ENCODE assay signal across 28 mouse cellular contexts in genomic region chr9:77941058-77941457, GRCm38 (mm10). TPM values are rescaled to one million over a fixed set of nuclear protein-coding genes. Genes with fewer than 3 reads are reported as not detected.
DNase-seq lines count a peak whose midpoint lies in the region; ATAC-seq lines count a peak whose summit lies in the region.
"Had no signal": no experiment of that assay in that cellular context is flagged by ENCODE, and none has a peak within 500 bp of the region (broad histone marks: within the 10 kb centered on the region; RNA-seq: fewer than 3 reads in every experiment).

No protein-coding gene starts in this region.

- H3K9me3 ChIP-seq in embryonic facial prominence, embryonic 13.5 days = no peaks in the 10 kb centered on the region
- no peaks in the 10 kb centered on the region for H3K9me3 ChIP-seq in embryonic facial prominence, embryonic 10.5 days
- no peaks in the 10 kb centered on the region for H3K9me3 ChIP-seq in limb, embryonic 15.5 days
- no peaks in the 10 kb centered on the region for H3K9me3 ChIP-seq in limb, embryonic 10.5 days (replicated peaks)
- H3K9me3 ChIP-seq: heart, embryonic 13.5 days; hindbrain, embryonic 10.5 days; hindbrain, embryonic 15.5 days; lung, embryonic 15.5 days; megakaryocyte, embryonic 14.5 days; midbrain, embryonic 13.5 days; neural tube, embryonic 13.5 days had no signal

- no peak for DNase-seq in embryonic facial prominence, embryonic 10.5 days (ENCODE audit: low spot score)
- DNase-seq in limb, embryonic 10.5 days (ENCODE audit: low spot score) = no peak
- DNase-seq in Muller cell, postnatal 12 days (ENCODE audit: inconsistent ontology term) = no peak
- DNase-seq: adrenal gland, postnatal 25 days; cerebellum, adult 2 months; cerebellum, postnatal 14 days; gastrocnemius, adult 2 months; gastrocnemius, postnatal 36 days; heart, adult 2 months; heart, postnatal 10 days; kidney, adult 2 months; kidney, postnatal 4 days; left cerebral cortex, postnatal 4 days; liver; thymus, postnatal 25 days had no signal

- 38% methylated on average over 6 of the region's 6 CpGs for WGBS in embryonic facial prominence, embryonic 13.5 days
- 58% methylated on average over 6 of the region's 6 CpGs for WGBS in embryonic facial prominence, embryonic 10.5 days
- WGBS in limb, embryonic 15.5 days = 35% methylated on average over 6 of the region's 6 CpGs
- 59% methylated on average over 6 of the region's 6 CpGs for WGBS in limb, embryonic 10.5 days

- no peak overlapping the region for H3K4me2 ChIP-seq in embryonic facial prominence, embryonic 13.5 days
- H3K4me2 ChIP-seq in limb, embryonic 15.5 days = no peak overlapping the region
- H3K4me2 ChIP-seq: heart, embryonic 13.5 days; hindbrain, embryonic 15.5 days; lung, embryonic 15.5 days; midbrain, embryonic 13.5 days; neural tube, embryonic 13.5 days had no signal

- peak overlapping the region; percentile 17; the same call in 1 of the 2 replicates for H3K27ac ChIP-seq in embryonic facial prominence, embryonic 13.5 days
- H3K27ac ChIP-seq in embryonic facial prominence, embryonic 10.5 days (replicated peaks) = no peak overlapping the region
- H3K27ac ChIP-seq in limb, embryonic 15.5 days = 0 out of 2 replicates have a peak overlapping the region, but pooled peaks have one; percentile 17
- no peak overlapping the region for H3K27ac ChIP-seq in limb, embryonic 10.5 days
- H3K27ac ChIP-seq: gastrocnemius, adult 2 months; heart, adult 2 months; hindbrain, embryonic 15.5 days; liver, embryonic 14.5 days; midbrain, embryonic 13.5 days had no signal

- no peaks in the 10 kb centered on the region for H3K36me3 ChIP-seq in embryonic facial prominence, embryonic 13.5 days
- H3K36me3 ChIP-seq in embryonic facial prominence, embryonic 10.5 days (replicated peaks) = no peaks in the 10 kb centered on the region
- H3K36me3 ChIP-seq in limb, embryonic 15.5 days = no peaks in the 10 kb centered on the region
- 0 out of 2 replicates have a peak, but pooled peaks cover 2% of the 10 kb centered on the region for H3K36me3 ChIP-seq in limb, embryonic 10.5 days
- H3K36me3 ChIP-seq: heart, embryonic 13.5 days; hindbrain, embryonic 10.5 days; hindbrain, embryonic 15.5 days; lung, embryonic 15.5 days; midbrain, embryonic 13.5 days; neural tube, embryonic 13.5 days had no signal

- H3K4me3 ChIP-seq in embryonic facial prominence, embryonic 13.5 days = no peak overlapping the region
- H3K4me3 ChIP-seq in embryonic facial prominence, embryonic 10.5 days = no peak overlapping the region
- H3K4me3 ChIP-seq in limb, embryonic 15.5 days = no peak overlapping the region
- no peak overlapping the region for H3K4me3 ChIP-seq in limb, embryonic 10.5 days
- H3K4me3 ChIP-seq: gastrocnemius, adult 2 months; heart, adult 2 months; heart, embryonic 13.5 days; hindbrain, embryonic 10.5 days; hindbrain, embryonic 15.5 days; lung, embryonic 15.5 days; megakaryocyte, embryonic 14.5 days; midbrain, embryonic 13.5 days; neural tube, embryonic 13.5 days had no signal

- no peak for ATAC-seq in embryonic facial prominence, embryonic 13.5 days (ENCODE audit: insufficient number of reproducible peaks, insufficient read depth, low FRiP score, low TSS enrichment, low read depth)
- no peak for ATAC-seq in limb, embryonic 15.5 days (ENCODE audit: insufficient number of reproducible peaks, low FRiP score, low TSS enrichment, low read depth)
- peak; percentile 50 for ATAC-seq in common myeloid progenitor, adult 5-6 weeks (replicated peaks; ENCODE audit: low read depth, poor library complexity, severe bottlenecking)
- peak; percentile 59 for ATAC-seq in megakaryocyte, adult 5-6 weeks (ENCODE audit: poor library complexity, severe bottlenecking)
- ATAC-seq in inflammation-experienced regulatory T-cells, adult 6 months = no peak
- ATAC-seq: midbrain, embryonic 13.5 days had no signal

- no peaks in the 10 kb centered on the region for H3K27me3 ChIP-seq in embryonic facial prominence, embryonic 13.5 days
- H3K27me3 ChIP-seq in embryonic facial prominence, embryonic 10.5 days (replicated peaks; ENCODE audit: low read depth, poor library complexity, severe bottlenecking) = no peaks in the 10 kb centered on the region
- no peaks in the 10 kb centered on the region for H3K27me3 ChIP-seq in limb, embryonic 15.5 days
- no peaks in the 10 kb centered on the region for H3K27me3 ChIP-seq in limb, embryonic 10.5 days (ENCODE audit: low read depth, poor library complexity, severe bottlenecking)
- H3K27me3 ChIP-seq: heart, embryonic 13.5 days; hindbrain, embryonic 15.5 days; lung, embryonic 15.5 days; megakaryocyte, embryonic 14.5 days; midbrain, embryonic 13.5 days; neural tube, embryonic 13.5 days had no signal

- H3K4me1 ChIP-seq in embryonic facial prominence, embryonic 13.5 days = peaks cover 56% of the 10 kb centered on the region
- peaks cover 50% of the 10 kb centered on the region for H3K4me1 ChIP-seq in embryonic facial prominence, embryonic 10.5 days
- peaks cover 38% of the 10 kb centered on the region for H3K4me1 ChIP-seq in limb, embryonic 15.5 days
- peaks cover 47% of the 10 kb centered on the region for H3K4me1 ChIP-seq in limb, embryonic 10.5 days

- no peak overlapping the region for H3K9ac ChIP-seq in embryonic facial prominence, embryonic 13.5 days
- H3K9ac ChIP-seq in limb, embryonic 15.5 days = no peak overlapping the region
- H3K9ac ChIP-seq: hindbrain, embryonic 15.5 days; liver, embryonic 14.5 days; lung, embryonic 15.5 days; midbrain, embryonic 13.5 days; neural tube, embryonic 13.5 days had no signal

RNA-seq across cellular contexts. Expression of gene Elovl5, which starts 23.9 kb away (rescaled TPM):
- polyA plus RNA-seq in embryonic facial prominence, embryonic 13.5 days (2015; fragmentation: Nextera tagmentation; extraction: Ambion mirVana) = 65.4 and 78.8 TPM in 2 replicates
- 90.4 and 96.1 TPM in 2 replicates for polyA plus RNA-seq in embryonic facial prominence, embryonic 10.5 days (2016; fragmentation: Nextera tagmentation; extraction: Ambion mirVana)
- 64.3 and 66.2 TPM in 2 replicates for polyA plus RNA-seq in limb, embryonic 15.5 days (2015; fragmentation: Nextera tagmentation; extraction: Ambion mirVana)
- polyA plus RNA-seq in limb, embryonic 10.5 days (2016; fragmentation: Nextera tagmentation; extraction: Ambion mirVana) = 91.1 and 92.8 TPM in 2 replicates
- total RNA-seq in common myeloid progenitor, adult 5-6 weeks (2017) = 61.5 and 75.8 TPM in 2 replicates
- 45.0 and 49.3 TPM in 2 replicates for total RNA-seq in megakaryocyte, adult 5-6 weeks (2015)
- 52.0 and 52.8 TPM in 2 replicates for total RNA-seq in megakaryocyte, adult 5-6 weeks (2017)
- polyA plus RNA-seq in inflammation-experienced regulatory T-cells, adult 6 months (2017; shearing (Covaris generic)) = 100 to 1,000 TPM in 2 of 3 experiments, 10 to 100 TPM in 1; 97.0 to 142 (median 135) TPM

Comparison
In these comparisons a context has a peak if more than half of its experiments do, and no peak if none do; other contexts are left out.
1. H3K27ac ChIP-seq: peak in embryonic facial prominence, embryonic 13.5 days (single experiment) and limb, embryonic 15.5 days (single experiment); none in embryonic facial prominence, embryonic 10.5 days (single experiment) and limb, embryonic 10.5 days (single experiment).
2. ATAC-seq: peak in common myeloid progenitor, adult 5-6 weeks (single experiment) and megakaryocyte, adult 5-6 weeks (single experiment); none in embryonic facial prominence, embryonic 13.5 days (single experiment), limb, embryonic 15.5 days (single experiment) and inflammation-experienced regulatory T-cells, adult 6 months (single experiment).